Mouse (Mus musculus): Measurements from ENCODE around the gene Ddx4.
"Not testable (repeated sequence)": the region's sequence is repeated elsewhere in the genome, so short reads cannot be mapped to it uniquely, and the experiment has no call there.

The Ddx4 gene

DNA sequence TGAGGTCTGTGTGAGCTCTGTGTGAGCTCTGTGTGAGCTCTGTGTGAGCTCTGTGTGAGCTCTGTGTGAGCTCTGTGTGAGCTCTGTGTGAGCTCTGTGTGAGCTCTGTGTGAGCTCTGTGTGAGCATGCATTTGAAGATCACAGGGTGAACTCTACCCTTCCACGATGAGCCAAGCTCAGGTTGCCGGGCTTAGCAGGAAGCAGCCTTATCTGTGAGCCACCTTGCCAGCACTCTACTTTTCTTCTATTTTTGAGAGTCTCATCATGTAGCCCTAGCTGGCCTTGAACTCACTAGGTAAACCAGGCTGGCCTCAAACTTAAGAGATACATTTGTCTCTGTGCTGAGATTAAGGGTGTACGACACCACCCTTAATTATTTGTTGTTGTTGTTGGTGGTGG is 15.8 kb downstream of the Ddx4 start:
- no peak for DNase-seq (ENCODE audit: inconsistent ontology term)

DNA sequence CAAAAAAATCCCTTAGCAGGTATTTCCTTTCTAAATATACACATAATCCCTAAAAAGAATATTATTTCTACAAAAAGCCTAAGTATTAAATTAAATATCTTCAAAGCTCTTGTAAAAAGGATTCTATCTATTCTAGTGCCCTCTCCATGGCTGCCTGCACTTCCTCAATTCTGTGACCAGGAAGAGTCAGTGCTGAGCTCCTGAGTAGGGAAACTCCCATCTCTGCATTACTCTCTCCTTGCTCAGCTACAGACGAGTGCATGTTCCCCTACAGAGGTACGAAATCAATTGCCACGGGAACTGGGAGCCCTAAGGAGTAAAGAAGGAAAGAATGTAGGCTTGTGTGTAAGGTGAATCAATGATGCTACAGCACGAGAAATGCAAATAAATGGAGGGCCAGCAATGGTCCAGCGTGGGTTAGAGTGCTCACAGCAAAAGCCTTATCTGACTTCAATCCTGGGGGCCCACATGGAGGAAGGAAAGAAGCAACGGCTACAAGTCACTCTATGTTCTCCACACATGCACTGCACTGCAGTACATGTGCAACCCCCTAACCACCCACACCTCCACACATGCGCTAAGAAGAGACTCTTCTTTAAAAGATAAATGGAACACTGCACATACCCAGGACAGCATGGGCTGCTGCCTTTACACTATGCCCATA is 17.0 kb downstream of the Ddx4 start:
- no peak for DNase-seq (ENCODE audit: inconsistent ontology term)

DNA sequence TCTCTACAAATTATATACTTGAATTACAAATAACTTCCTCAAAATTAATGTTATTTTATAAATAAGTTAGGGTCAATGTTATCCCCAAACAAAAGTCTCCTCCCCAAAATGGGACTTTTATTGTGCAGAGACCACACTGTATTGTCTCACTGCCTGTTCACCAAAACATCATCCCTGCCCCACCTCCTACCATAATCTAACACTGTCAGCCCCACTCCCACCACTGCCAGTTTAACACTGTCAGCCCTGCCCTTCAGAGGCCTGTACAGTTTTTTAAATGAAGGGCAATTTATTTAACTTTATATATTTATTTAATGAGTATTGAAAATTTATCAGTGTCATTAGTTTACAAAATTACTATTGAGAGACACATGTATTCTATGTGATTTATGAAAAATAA is 26.7 kb downstream of the Ddx4 start:
- no peak for DNase-seq (ENCODE audit: inconsistent ontology term)

DNA sequence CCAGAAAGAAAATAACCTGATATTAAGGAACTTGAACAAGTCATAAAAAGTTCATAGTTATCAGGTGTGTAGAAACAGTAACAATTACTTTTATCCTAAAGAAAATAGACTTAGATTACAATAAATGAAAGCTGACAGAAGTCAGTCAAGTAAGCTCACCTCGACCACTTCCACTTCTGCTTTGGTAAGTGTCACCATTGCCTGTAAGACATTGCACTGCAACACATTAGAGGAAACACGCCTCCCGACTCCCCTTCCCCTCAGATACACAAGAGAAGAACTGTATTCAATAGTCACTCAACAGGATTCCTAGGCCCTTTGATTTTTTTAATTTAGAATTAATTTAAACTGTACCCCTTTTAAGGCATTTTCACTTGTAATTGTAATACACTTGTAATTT is 27.7 kb downstream of the Ddx4 start:
- no peak for DNase-seq (ENCODE audit: inconsistent ontology term)

DNA sequence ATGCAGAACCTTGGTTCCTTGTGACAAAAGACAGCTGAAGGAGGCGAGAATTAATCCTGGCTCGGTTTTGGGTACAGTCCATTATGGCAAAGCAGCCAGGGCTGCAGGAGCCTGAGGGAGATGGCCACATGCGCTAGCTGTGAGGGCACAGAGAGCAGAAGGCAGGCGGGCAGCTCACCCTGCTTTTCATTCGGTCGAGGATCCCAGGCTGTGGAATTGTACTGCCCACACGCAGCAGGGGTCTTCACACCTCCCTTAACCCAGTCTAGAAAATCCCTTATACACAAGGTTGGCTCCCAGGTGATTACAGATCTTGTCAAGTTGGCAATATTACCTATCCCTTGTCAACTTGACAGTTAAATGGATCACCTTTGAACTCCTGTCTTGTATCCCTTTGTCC is 28.6 kb downstream of the Ddx4 start:
- no peak for DNase-seq (ENCODE audit: inconsistent ontology term)

DNA sequence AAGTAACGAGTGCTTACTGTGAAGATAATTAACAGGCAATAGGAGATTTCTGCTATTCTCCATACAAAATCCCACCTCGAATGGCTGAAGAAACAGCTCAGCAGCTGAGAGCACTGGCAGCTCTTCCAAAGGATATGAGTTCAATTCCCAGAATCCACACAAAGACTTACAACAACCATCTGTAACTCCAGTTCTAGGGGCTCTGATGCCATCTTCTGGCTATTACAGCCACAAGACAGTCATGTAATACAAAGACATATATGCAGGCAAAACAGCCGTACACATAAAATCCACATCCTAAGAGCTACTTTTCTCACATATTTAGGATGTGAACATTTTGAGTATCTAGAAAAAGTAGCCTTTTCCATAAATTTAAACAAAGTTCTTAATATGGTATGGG is 30.7 kb downstream of the Ddx4 start:
- no peak for DNase-seq (ENCODE audit: inconsistent ontology term)

DNA sequence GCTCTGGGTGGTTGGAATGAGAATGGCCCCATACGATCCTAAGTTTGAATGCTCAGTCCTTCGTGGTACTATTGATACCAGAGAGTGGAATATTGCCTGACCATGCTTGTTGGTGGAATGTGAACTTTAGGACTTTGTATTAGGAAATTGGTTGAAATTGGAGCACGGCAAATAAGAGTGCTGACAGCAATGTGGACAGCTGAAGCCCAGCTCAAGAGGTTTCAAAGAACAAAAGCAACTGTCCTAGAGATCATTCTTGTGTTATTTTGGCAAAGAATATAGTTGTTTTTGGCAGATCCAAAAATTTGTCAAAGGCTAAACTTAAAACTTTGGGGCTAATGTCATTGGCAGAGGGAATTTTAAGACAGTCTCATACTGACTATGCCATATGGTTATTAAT is 43.7 kb downstream of the Ddx4 start:
- DNase-seq (ENCODE audit: inconsistent ontology term), result no peak

DNA sequence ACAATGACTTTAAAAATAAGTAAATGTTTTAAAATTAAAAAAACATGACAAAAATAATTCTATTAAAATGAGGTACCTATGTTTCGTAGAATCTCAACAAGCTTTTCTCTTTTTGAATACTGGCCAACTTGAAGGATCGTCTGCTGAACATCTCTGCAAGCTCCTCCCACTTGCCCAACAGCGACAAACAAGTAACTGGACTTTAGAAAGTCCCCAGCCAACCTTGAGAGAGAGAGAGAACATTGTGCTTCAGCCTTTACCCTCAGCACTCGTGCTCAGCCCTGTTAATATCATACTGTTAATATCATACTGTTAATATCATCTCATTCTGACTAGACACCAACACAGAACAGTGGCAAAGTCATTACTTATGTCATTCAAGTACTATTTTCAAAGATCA is 47.9 kb downstream of the Ddx4 start:
- no peak for DNase-seq (ENCODE audit: inconsistent ontology term)

DNA sequence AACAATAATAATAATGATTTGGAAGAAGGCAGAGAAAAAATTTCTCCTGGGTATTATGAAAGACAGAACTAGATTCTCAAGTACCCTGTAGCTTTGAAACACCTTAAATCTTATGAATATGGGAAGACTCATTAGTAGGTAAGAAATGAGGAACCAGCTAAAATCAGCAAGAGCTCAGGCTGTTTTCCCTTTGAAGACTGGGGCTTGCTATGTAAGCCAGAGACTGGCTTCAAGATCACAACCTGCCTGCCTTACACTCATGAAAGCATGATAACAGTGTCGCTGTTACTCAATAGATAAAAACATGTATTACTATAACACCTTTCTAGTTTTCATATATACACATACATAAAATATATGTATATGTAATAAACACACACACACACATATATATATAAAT is 48.4 kb downstream of the Ddx4 start:
- DNase-seq (ENCODE audit: inconsistent ontology term), result no peak

DNA sequence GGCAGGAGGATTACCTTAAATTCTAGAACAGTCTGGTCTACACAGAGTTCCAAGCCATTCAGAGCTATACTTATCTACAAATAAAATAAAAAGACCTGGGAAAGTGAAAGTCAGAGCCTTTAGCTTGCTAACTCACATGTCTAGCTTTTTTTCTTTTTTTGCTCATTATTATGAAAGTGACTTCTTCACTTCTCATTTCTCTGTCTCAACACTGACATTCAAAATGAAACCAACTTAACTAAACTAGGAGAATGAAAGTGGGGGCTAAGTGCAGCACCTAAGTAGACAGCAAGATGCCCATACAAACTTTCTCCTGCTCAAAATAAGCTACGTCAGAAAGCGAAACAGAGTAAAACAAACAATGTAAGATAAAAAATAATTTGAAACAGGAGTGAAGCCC is 49.7 kb downstream of the Ddx4 start:
- DNase-seq (ENCODE audit: inconsistent ontology term), result no peak

DNA sequence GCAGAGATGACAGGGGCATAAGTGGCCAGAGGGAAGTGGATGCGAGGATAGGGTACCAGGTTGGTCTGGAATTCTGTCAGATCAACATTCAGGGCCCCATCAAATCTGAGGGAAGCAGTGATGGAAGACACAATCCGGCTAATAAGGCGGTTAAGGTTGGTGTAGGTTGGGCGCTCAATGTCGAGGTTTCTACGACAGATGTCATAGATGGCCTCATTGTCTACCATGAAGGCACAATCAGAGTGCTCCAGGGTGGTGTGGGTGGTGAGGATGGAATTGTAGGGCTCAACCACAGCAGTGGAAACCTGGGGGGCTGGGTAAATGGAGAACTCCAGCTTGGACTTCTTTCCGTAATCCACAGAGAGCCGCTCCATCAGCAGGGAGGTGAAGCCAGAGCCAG is 58.0 kb downstream of the Ddx4 start, which contains the start of gene Il31ra:
Il31ra (minus strand) TSS at position 101 of the 400 bp plus-strand sequence.
- not testable (repeated sequence) for DNase-seq (ENCODE audit: inconsistent ontology term)

DNA sequence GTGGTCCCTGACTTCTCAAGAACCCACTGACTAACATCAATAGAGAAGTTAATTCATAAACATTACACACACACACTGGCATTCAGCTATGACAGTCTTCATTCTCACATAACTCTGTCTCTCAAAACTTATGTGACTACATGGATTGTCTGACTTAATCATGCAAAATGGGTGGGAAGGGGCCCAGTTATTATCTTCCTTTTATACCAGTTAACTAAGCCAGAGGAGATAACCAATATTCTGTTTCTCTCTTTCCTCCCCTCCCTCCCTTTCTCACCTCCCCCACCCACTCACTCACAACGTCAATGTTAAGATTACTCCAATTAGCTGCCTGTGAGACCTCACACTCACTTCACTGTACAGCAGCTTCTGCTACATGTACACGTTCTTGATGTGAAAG is 62.0 kb downstream of the Ddx4 start:
- no peak for DNase-seq (ENCODE audit: inconsistent ontology term)

DNA sequence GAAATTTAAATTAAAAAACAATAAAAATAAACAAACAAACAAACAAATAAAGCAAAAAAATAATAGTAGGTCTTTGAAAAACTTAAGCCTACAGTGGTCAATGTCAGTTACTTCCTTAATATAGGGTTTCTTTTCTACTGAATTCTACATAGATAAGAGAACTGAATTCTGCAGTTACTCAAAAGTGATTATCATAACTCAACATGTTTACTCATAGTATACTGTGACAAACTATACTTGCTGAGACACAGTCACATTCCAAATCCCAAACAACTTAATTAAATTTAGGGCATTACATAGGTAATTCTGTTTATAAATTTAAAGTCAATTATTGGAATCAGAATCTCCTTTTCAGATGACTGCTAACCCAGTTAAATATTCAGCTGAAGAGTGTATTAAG is 62.6 kb downstream of the Ddx4 start:
- no peak for DNase-seq (ENCODE audit: inconsistent ontology term)

DNA sequence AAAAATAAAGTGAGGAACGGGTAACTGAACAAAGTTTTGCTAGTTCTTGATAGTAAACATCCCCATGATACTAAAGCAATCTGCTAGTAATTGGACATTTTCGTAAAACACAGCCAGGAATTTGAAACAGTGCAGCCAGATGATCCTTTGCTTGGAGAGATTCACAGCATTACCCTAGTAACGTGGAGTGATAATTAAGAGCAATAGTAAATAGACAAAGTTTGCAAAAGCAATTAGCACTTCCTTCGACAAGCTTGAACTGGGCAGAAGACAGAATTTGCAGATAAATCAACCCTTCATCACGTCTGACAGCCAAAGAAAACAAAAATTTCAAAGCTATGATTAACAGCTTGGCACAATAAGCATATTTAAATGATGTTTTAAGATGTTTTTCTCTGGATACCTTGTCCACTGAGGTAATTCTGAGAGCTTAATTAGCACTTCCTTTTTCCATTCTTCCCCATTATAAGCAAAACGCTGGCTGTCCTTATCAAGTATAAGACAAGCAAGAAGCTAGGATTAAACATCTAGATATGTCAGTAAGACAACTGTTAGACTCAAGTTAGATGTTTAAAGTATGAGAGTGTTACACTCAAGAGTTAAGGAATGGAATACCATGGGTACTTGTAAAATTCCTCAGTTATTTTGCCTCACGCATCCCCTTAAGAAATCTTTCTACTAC is 67.6 kb downstream of the Ddx4 start:
- DNase-seq (ENCODE audit: inconsistent ontology term), result peak; percentile 11

DNA sequence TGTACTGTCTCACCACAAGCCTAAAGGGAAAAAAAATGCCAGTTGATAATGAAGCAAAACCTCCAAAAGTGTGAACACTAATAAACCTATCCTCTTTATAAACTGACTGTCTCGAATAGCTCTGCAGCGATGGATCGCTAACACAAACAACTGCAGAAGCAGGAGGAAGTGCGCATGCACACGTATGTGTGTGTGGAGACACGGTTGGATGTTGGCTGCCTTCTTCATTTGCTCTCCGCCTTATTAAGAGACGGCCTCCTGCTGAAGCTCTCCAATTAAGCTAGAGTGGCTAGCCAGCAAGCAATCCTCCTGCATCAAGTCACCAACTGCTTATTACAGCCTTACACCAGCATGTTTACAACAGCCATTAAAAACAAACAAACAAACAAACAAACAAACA is 70.0 kb downstream of the Ddx4 start:
- DNase-seq (ENCODE audit: inconsistent ontology term), result peak; percentile 24

DNA sequence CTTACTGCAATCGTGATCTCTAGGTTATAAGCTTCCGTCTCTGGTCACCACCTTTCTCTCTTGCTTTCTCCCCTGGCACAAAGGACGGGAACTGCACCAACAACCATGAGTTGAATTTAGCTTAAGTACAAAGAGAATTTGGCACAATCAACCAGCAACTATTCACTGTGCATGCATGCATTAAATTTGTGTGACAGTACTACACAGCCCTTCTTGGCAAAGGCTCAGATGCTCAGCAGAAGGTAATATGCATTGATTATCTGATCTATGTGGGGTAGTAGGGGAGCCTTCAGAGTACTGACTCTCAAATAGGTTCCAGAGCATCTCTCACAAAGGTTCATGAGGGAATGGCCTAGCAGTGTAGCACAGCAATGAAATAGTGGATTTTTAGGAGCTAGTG is 70.5 kb downstream of the Ddx4 start:
- peak; percentile 76 for DNase-seq (ENCODE audit: inconsistent ontology term)

DNA sequence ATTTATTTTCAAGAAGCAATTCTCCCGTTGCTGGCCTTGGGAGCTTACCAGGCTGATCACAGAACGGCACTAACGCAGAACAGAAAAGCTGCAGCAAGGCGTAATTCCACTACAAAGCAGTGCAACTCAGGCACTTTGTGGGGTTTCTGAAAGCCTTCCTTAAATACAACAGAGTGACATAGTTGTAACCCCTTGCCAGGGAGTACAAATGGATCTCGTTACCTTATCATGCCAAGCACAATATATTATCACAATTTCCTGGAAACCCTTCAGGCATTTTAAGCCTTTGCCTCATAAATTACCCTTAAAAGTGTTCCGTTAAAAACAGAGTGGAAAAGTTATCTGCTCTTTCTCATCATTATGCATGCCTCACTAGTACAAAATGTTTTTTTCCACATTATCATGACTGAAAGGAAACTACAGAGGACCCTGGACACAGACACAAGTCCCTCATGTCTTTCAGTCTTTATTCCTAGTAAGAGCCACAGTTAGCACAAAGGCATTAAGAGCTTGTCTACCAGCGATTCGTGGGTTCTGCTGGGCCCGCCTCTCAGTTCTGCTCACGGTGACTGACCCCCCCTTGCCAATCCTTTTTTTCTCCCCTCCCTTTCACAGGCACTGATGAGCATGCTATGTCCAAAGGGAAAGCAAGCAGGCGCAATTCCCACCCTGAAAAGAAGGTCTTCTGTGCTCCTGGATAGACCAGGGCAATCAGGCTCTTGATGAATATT is 71.5 kb downstream of the Ddx4 start:
- no peak for DNase-seq (ENCODE audit: inconsistent ontology term)

DNA sequence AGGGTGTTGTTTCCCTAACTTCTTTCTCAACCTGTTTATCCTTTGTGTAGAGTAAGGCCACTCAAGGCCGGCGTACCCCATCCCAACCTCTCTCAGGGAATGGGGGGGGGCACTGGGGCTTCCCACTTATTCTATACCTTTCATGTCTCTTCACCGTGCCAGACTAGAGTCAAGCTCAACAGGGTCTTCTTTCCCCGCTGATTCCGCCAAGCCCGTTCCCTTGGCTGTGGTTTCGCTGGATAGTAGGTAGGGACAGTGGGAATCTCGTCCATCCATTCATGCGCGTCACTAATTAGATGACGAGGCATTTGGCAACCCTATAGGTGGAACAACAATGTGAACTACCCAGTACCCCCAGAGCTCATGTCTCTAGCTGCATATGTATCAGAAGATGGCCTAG is 74.2 kb downstream of the Ddx4 start:
- DNase-seq (ENCODE audit: inconsistent ontology term), result not testable (repeated sequence)

DNA sequence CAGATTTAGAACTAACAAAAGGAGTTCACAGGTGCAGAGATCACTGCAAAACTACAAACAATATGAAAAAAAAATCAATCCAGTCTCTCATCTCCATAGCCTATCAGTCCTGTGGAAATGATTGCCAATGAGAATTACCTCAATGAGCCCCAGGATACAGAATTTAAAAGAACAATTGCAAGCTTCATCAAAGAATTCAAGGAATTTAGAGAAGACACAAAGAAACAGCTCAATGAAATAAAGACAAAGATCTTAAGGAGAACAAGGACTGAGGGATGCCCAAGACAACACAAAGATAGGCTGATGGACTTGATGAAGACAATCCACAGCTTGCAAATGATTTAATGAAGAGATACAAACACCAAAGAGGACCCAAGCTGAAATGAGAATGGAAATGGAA is 78.5 kb downstream of the Ddx4 start:
- DNase-seq (ENCODE audit: inconsistent ontology term), result no peak

DNA sequence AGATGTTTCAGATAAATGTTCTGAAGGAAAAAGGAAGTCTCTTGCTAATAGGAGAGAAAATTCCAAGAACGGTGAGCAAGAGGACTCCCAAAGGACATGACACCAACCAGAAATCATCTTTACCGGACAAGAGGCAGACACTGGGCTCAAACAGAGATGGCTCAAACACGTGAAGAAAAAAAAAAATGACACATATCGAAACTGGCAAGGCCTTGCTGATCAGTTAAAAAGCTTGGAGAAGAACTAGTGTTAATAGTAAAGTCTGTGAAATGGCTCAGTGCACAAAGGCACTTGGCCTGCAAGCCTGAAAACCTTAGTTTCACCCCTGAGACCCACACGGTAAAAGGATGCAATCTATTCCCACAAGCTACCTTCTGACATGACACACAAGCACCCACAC is 81.5 kb downstream of the Ddx4 start:
- DNase-seq (ENCODE audit: inconsistent ontology term), result no peak

DNA sequence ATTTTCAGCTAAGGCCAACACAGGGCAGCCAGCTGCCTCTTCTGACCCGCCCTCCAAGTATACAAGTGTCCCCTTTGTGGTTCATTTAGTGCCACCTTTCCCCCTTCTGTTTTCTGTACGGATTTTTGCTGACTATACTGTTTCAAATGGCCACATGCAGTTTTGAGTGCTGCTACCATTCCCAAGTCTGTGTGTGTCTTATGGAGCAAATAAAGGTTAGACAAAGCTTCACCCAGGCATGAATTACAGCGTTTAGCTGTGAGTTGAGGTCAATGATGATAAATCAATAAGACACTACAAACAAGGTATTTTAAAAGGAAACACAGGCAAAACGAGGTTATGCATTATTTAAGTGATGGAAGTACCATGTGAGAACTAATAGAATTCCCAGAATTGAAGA is 82.7 kb downstream of the Ddx4 start:
- DNase-seq (ENCODE audit: inconsistent ontology term), result no peak

DNA sequence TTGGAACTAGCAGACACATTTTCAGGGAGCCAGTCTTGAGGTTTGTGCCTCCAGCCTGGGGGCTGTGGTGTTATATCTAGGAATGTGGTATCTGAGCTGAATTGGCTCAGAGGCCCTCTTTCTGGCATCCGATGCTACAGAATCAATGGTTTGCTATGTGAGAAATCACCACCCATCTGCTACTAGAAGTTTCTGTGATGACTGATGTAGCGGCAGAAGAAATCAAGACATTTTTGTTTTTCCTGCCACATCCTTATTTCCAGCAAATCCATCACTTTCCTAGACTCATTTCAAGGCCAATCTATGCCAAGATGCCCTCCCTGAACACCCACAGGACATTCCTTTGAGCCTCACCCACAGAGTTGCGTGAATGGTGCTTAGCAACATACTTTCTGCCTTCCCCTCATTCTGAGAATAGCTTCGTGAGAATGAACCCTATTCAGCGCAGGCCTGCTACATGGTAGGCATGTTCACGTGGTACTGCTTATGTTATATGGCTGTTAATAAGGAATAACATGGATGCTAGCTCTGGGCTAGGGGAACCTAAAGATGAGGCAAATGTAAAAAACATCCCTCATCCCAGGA is 91.6 kb downstream of the Ddx4 start:
- DNase-seq (ENCODE audit: inconsistent ontology term), result peak; percentile 64

DNA sequence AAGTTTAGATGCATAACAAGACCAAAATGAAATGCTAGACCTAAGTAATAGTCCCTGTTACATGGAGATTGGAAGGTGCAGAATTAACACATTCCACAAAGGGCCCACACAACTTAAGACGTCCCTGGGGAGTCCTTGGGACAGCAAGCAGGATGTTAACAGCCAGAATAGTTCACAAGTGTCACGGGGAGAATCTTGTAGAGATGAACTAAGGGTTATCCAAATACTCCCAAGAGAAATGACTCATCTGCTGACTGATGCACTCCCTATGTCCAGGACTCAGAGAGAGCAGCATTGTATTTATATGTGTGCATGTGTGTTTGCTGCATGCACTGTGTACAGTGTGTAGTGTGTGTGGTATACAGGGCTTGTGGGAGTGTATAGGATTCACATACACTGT is 95.8 kb downstream of the Ddx4 start:
- DNase-seq (ENCODE audit: inconsistent ontology term), result no peak
